Mouse (Mus musculus) heart, postnatal 0 days (tissue): ENCODE results near the gene Ephx4. TPM values are rescaled to one million over a fixed set of nuclear protein-coding genes. Genes with fewer than 3 reads are reported as not detected.

ENCODE experiments used
- ATAC-seq: fragments of 200-750 bp; cut with Nextera tagmentation; 2 replicates; pipeline ENCODE4 v1.8.0; 2017; ENCODE audit warnings: low read depth, moderate number of reproducible peaks, moderate library complexity; ENCODE audit not compliant: insufficient read depth
- DNase-seq: peaks from one replicate; pipeline ENCODE4 v3.0.0-alpha.2; 2016; ENCODE audit warnings: low spot score
- H3K27ac ChIP-seq: fragments of 300-500 bp; sonication (generic); 2 replicates; pipeline ENCODE4 v1.5.1; 2014; ENCODE audit warnings: low read depth, mild to moderate bottlenecking
- H3K27me3 ChIP-seq: fragments of 300-500 bp; sonication (generic); 2 replicates; pipeline ENCODE4 v1.6.1; 2014; ENCODE audit warnings: low read length, mixed read lengths; ENCODE audit not compliant: control insufficient read depth, insufficient read depth
- H3K36me3 ChIP-seq: fragments of 300-500 bp; sonication (generic); replicated peaks from 2 replicates; pipeline ENCODE4 v1.6.1; 2014; ENCODE audit warnings: low read length, mixed read lengths; ENCODE audit not compliant: control insufficient read depth, insufficient read depth
- H3K4me1 ChIP-seq: fragments of 300-500 bp; sonication (generic); 2 replicates; pipeline ENCODE4 v1.6.1; 2014; ENCODE audit warnings: antibody characterized with exemption; ENCODE audit not compliant: control insufficient read depth, insufficient read depth
- H3K4me2 ChIP-seq: fragments of 300-500 bp; sonication (generic); 2 replicates; pipeline ENCODE4 v1.6.1; 2014; ENCODE audit warnings: low read depth, mild to moderate bottlenecking, low read length, moderate library complexity
- H3K4me3 ChIP-seq: fragments of 300-500 bp; sonication (generic); 2 replicates; pipeline ENCODE4 v1.5.1; 2014; ENCODE audit warnings: low read depth, low read length
- H3K9ac ChIP-seq: fragments of 300-500 bp; sonication (generic); replicated peaks from 2 replicates; pipeline ENCODE4 v1.6.1; 2014; ENCODE audit warnings: low read depth, low read length, mixed read lengths
- H3K9me3 ChIP-seq: fragments of 300-500 bp; sonication (generic); replicated peaks from 2 replicates; pipeline ENCODE4 v1.6.1; 2016; ENCODE audit warnings: low read length; ENCODE audit not compliant: control insufficient read depth
- CTCF ChIP-seq: IDR thresholded peaks from 2 replicates; pipeline ENCODE4 v1.5.1; 2016; ENCODE audit warnings: antibody characterized with exemption, control low read depth, low read depth
- EP300 ChIP-seq: IDR thresholded peaks from 2 replicates; pipeline ENCODE4 v1.6.1; 2016; ENCODE audit warnings: antibody characterized with exemption, low read depth
- WGBS: fragments of 180-500 bp; shearing (Covaris S2); extraction: QIAGEN DNeasy Blood & Tissue Kit; methylation state at CpG from one replicate; pipeline ENCODE4 v1.1.7; 2014; 5-methylcytosine and 5-hydroxymethylcytosine counted together
- polyA plus RNA-seq: library from polyadenylated mRNA; unstranded; fragments of >200 nt; fragmentation: Nextera tagmentation; extraction: Ambion mirVana; gene quantifications from 2 replicates; pipeline ENCODE4 v1.2.1, GENCODE M21; 2015
- total RNA-seq: library from RNA; depleted of rRNA; stranded (reverse); fragments of >200 nt; gene quantifications from 2 replicates; pipeline ENCODE4 v1.2.3, GENCODE M21; 2014; ENCODE audit warnings: low replicate concordance

The Ephx4 gene
- total and polyA plus RNA-seq, 2 experiments from 2014 or later = 1.6 TPM; not detected in 1

GRCm38 (mm10) chr5:107410305-107410704 is 7.8 kb downstream of the Ephx4 start:
- Histone ChIP-seq H3K27ac (no peak overlapping the region), H3K9ac (no peak overlapping the region), H3K4me2 (no peak overlapping the region), H3K27me3 (peaks cover under 1% of the 10 kb centered on the region; the same call in 1 of the 2 replicates), H3K4me1 (no peaks in the 10 kb centered on the region), H3K4me3 (no peak overlapping the region), H3K9me3 (no peaks in the 10 kb centered on the region), H3K36me3 (no peaks in the 10 kb centered on the region)
- 91% methylated on average over 1 of the region's 1 CpGs for WGBS
- DNase-seq (no peak), ATAC-seq (no peak)
- no peak for TF ChIP-seq EP300
- no peak for TF ChIP-seq CTCF

GRCm38 (mm10) chr5:107411326-107411725 is 8.8 kb downstream of the Ephx4 start:
- H3K9ac ChIP-seq = no peak overlapping the region
- H3K36me3 ChIP-seq = no peaks in the 10 kb centered on the region
- no peak overlapping the region for H3K4me2 ChIP-seq
- no peaks in the 10 kb centered on the region for H3K9me3 ChIP-seq
- no peak for ATAC-seq
- no peaks in the 10 kb centered on the region for H3K27me3 ChIP-seq
- no peaks in the 10 kb centered on the region for H3K4me1 ChIP-seq
- no peak overlapping the region for H3K4me3 ChIP-seq
- no peak for DNase-seq
- H3K27ac ChIP-seq = no peak overlapping the region
- 51% methylated on average over 4 of the region's 4 CpGs for WGBS
- no peak for TF ChIP-seq EP300

GRCm38 (mm10) chr5:107412285-107412684 is 9.7 kb downstream of the Ephx4 start:
- H3K27ac ChIP-seq = no peak overlapping the region
- TF ChIP-seq EP300 = no peak
- no peak for TF ChIP-seq CTCF
- no peaks in the 10 kb centered on the region for H3K36me3 ChIP-seq
- no peak overlapping the region for H3K9ac ChIP-seq
- H3K4me3 ChIP-seq = no peak overlapping the region
- no peak overlapping the region for H3K4me2 ChIP-seq
- no peak for DNase-seq
- no peaks in the 10 kb centered on the region for H3K9me3 ChIP-seq
- no peak for ATAC-seq
- no peaks in the 10 kb centered on the region for H3K27me3 ChIP-seq
- H3K4me1 ChIP-seq = no peaks in the 10 kb centered on the region
- 71% methylated on average over 2 of the region's 2 CpGs for WGBS

- Histone ChIP-seq H3K36me3 (no peaks in the 10 kb centered on the region), H3K27ac (no peak overlapping the region), H3K4me1 (no peaks in the 10 kb centered on the region), H3K4me2 (no peak overlapping the region), H3K27me3 (no peaks in the 10 kb centered on the region), H3K9me3 (no peaks in the 10 kb centered on the region), H3K4me3 (no peak overlapping the region), H3K9ac (no peak overlapping the region)
- DNase-seq = no peak
- WGBS = 73% methylated on average over 2 of the region's 2 CpGs
- ATAC-seq = no peak
- TF ChIP-seq CTCF (no peak), EP300 (no peak)
These were observed 12.6 kb downstream of the Ephx4 start for GRCm38 (mm10) chr5:107415098-107415497.

GRCm38 (mm10) chr5:107421676-107422075 is 19.1 kb downstream of the Ephx4 start:
- no peak overlapping the region for H3K27ac ChIP-seq
- TF ChIP-seq EP300 = no peak
- no peak for TF ChIP-seq CTCF
- no peak overlapping the region for H3K4me2 ChIP-seq
- no peak overlapping the region for H3K9ac ChIP-seq
- no peaks in the 10 kb centered on the region for H3K27me3 ChIP-seq
- no peak for DNase-seq
- H3K9me3 ChIP-seq = no peaks in the 10 kb centered on the region
- H3K36me3 ChIP-seq = no peaks in the 10 kb centered on the region
- no peak for ATAC-seq
- 18% methylated on average over 1 of the region's 1 CpGs for WGBS
- no peaks in the 10 kb centered on the region for H3K4me1 ChIP-seq
- H3K4me3 ChIP-seq = no peak overlapping the region

- no peak within 1 kb of the TSS for H3K27ac ChIP-seq
- H3K4me1 ChIP-seq = no peaks in the 10 kb centered on the region
- WGBS = 69% methylated on average over 3 of the region's 3 CpGs
- no peaks in the 10 kb centered on the region for H3K27me3 ChIP-seq
- H3K36me3 ChIP-seq = no peaks in the 10 kb centered on the region
- no peak within 1 kb of the TSS for H3K4me3 ChIP-seq
- H3K9ac ChIP-seq = no peak within 1 kb of the TSS
- DNase-seq = no peak
- H3K4me2 ChIP-seq = no peak within 1 kb of the TSS
- ATAC-seq = no peak
- no peaks in the 10 kb centered on the region for H3K9me3 ChIP-seq
- TF ChIP-seq EP300 (no peak), CTCF (no peak)
These were observed 28.7 kb downstream of the Ephx4 start, which contains the start of gene Lpcat2b for GRCm38 (mm10) chr5:107431249-107431648. Lpcat2b (plus strand) TSS chr5:107431549.
